Mouse (Mus musculus) embryonic facial prominence, embryonic 14.5 days (tissue): ENCODE data around the gene Ddx54. TPM values are rescaled to one million over a fixed set of nuclear protein-coding genes. Genes with fewer than 3 reads are reported as not detected.

ENCODE experiments used
- polyA plus RNA-seq: library from polyadenylated mRNA; unstranded; fragments of >200 nt; fragmentation: Nextera tagmentation; extraction: Ambion mirVana; gene quantifications from 2 replicates; pipeline ENCODE4 v1.2.1, GENCODE M21; 2014

Ddx54 gene
- polyA plus RNA-seq, 1 experiment from 2014 or later = 28.2 TPM

Other genes starting within 250 kb of the Ddx54 start
- not detected in 2 replicates for gene Lhx5, start 181.0 kb upstream of the Ddx54 start, polyA plus RNA-seq
- gene Sdsl, start 139.9 kb upstream of the Ddx54 start, polyA plus RNA-seq = 1.2 and 1.6 TPM in 2 replicates
- not detected in 2 replicates for gene Sds, start 136.2 kb upstream of the Ddx54 start, polyA plus RNA-seq
- 47.0 and 53.1 TPM in 2 replicates for gene Plbd2, start 109.1 kb upstream of the Ddx54 start, polyA plus RNA-seq
- gene Slc8b1, start 101.6 kb upstream of the Ddx54 start, polyA plus RNA-seq = 3.5 and 5.7 TPM in 2 replicates
- 24.8 and 26.7 TPM in 2 replicates for gene Tpcn1, start 24.1 kb upstream of the Ddx54 start, polyA plus RNA-seq
- gene Iqcd, start 23.7 kb upstream of the Ddx54 start, polyA plus RNA-seq = 0.60 and 1.7 TPM in 2 replicates
- 9.9 and 11.4 TPM in 2 replicates for gene Rita1, start 150 bp upstream of the Ddx54 start, polyA plus RNA-seq
- gene Cfap73, start 21.5 kb downstream of the Ddx54 start, polyA plus RNA-seq = 1.0 TPM in 1 of 2 replicates, not detected in the other
- gene Rasal1, start 36.1 kb downstream of the Ddx54 start, polyA plus RNA-seq = 0.50 and 1.4 TPM in 2 replicates
- 3.4 and 4.3 TPM in 2 replicates for gene Dtx1, start 99.2 kb downstream of the Ddx54 start, polyA plus RNA-seq
- gene Oas2, start 137.1 kb downstream of the Ddx54 start, polyA plus RNA-seq = 0.38 and 0.42 TPM in 2 replicates
- 0.35 and 0.45 TPM in 2 replicates for gene Oas3, start 164.9 kb downstream of the Ddx54 start, polyA plus RNA-seq
- gene Oas1e, start 182.8 kb downstream of the Ddx54 start, polyA plus RNA-seq = 0.10 TPM in 1 of 2 replicates, not detected in the other
- 0.24 and 0.39 TPM in 2 replicates for gene Oas1c, start 199.8 kb downstream of the Ddx54 start, polyA plus RNA-seq
- 0.53 TPM in 1 of 2 replicates, not detected in the other for gene Oas1f, start 234.6 kb downstream of the Ddx54 start, polyA plus RNA-seq
- not detected in 2 replicates for gene Oas1h, start 248.7 kb downstream of the Ddx54 start, polyA plus RNA-seq